Mouse (Mus musculus) heart, postnatal 0 days (tissue): ENCODE results near the gene Cdk17. TPM values are rescaled to one million over a fixed set of nuclear protein-coding genes. Genes with fewer than 3 reads are reported as not detected.
"Not testable (repeated sequence)": the region's sequence is repeated elsewhere in the genome, so short reads cannot be mapped to it uniquely, and the experiment has no call there.

Experiments used
- ATAC-seq: fragments of 200-750 bp; cut with Nextera tagmentation; 2 replicates; pipeline ENCODE4 v1.8.0; 2017; ENCODE audit warnings: low read depth, moderate number of reproducible peaks, moderate library complexity; ENCODE audit not compliant: insufficient read depth
- DNase-seq: peaks from one replicate; pipeline ENCODE4 v3.0.0-alpha.2; 2016; ENCODE audit warnings: low spot score
- H3K27ac ChIP-seq: fragments of 300-500 bp; sonication (generic); 2 replicates; pipeline ENCODE4 v1.5.1; 2014; ENCODE audit warnings: low read depth, mild to moderate bottlenecking
- H3K27me3 ChIP-seq: fragments of 300-500 bp; sonication (generic); 2 replicates; pipeline ENCODE4 v1.6.1; 2014; ENCODE audit warnings: low read length, mixed read lengths; ENCODE audit not compliant: control insufficient read depth, insufficient read depth
- H3K36me3 ChIP-seq: fragments of 300-500 bp; sonication (generic); replicated peaks from 2 replicates; pipeline ENCODE4 v1.6.1; 2014; ENCODE audit warnings: low read length, mixed read lengths; ENCODE audit not compliant: control insufficient read depth, insufficient read depth
- H3K4me1 ChIP-seq: fragments of 300-500 bp; sonication (generic); 2 replicates; pipeline ENCODE4 v1.6.1; 2014; ENCODE audit warnings: antibody characterized with exemption; ENCODE audit not compliant: control insufficient read depth, insufficient read depth
- H3K4me2 ChIP-seq: fragments of 300-500 bp; sonication (generic); 2 replicates; pipeline ENCODE4 v1.6.1; 2014; ENCODE audit warnings: low read depth, mild to moderate bottlenecking, low read length, moderate library complexity
- H3K4me3 ChIP-seq: fragments of 300-500 bp; sonication (generic); 2 replicates; pipeline ENCODE4 v1.5.1; 2014; ENCODE audit warnings: low read depth, low read length
- H3K9ac ChIP-seq: fragments of 300-500 bp; sonication (generic); replicated peaks from 2 replicates; pipeline ENCODE4 v1.6.1; 2014; ENCODE audit warnings: low read depth, low read length, mixed read lengths
- H3K9me3 ChIP-seq: fragments of 300-500 bp; sonication (generic); replicated peaks from 2 replicates; pipeline ENCODE4 v1.6.1; 2016; ENCODE audit warnings: low read length; ENCODE audit not compliant: control insufficient read depth
- CTCF ChIP-seq: IDR thresholded peaks from 2 replicates; pipeline ENCODE4 v1.5.1; 2016; ENCODE audit warnings: antibody characterized with exemption, control low read depth, low read depth
- EP300 ChIP-seq: IDR thresholded peaks from 2 replicates; pipeline ENCODE4 v1.6.1; 2016; ENCODE audit warnings: antibody characterized with exemption, low read depth
- WGBS: fragments of 180-500 bp; shearing (Covaris S2); extraction: QIAGEN DNeasy Blood & Tissue Kit; methylation state at CpG from one replicate; pipeline ENCODE4 v1.1.7; 2014; 5-methylcytosine and 5-hydroxymethylcytosine counted together
- polyA plus RNA-seq: library from polyadenylated mRNA; unstranded; fragments of >200 nt; fragmentation: Nextera tagmentation; extraction: Ambion mirVana; gene quantifications from 2 replicates; pipeline ENCODE4 v1.2.1, GENCODE M21; 2015
- total RNA-seq: library from RNA; depleted of rRNA; stranded (reverse); fragments of >200 nt; gene quantifications from 2 replicates; pipeline ENCODE4 v1.2.3, GENCODE M21; 2014; ENCODE audit warnings: low replicate concordance

The Cdk17 gene
- total and polyA plus RNA-seq, 2 experiments from 2014 or later: 12.3 to 40.2 TPM

- no peaks in the 10 kb centered on the region for H3K36me3 ChIP-seq
- 24% methylated on average over 6 of the region's 6 CpGs for WGBS
- no peaks in the 10 kb centered on the region for H3K27me3 ChIP-seq
- H3K4me2 ChIP-seq: no peak overlapping the region
- no peaks in the 10 kb centered on the region for H3K4me1 ChIP-seq
- no peaks in the 10 kb centered on the region for H3K9me3 ChIP-seq
- H3K4me3 ChIP-seq: no peak overlapping the region
- DNase-seq (no peak), ATAC-seq (no peak)
- 0 out of 2 replicates have a peak overlapping the region, but pooled peaks have one; percentile 51 for H3K27ac ChIP-seq
- no peak for TF ChIP-seq EP300
- no peak for TF ChIP-seq CTCF
- no peak overlapping the region for H3K9ac ChIP-seq
Observed at GRCm38 (mm10) chr10:93151775-93152174, 8.9 kb upstream of the Cdk17 start.

DNA sequence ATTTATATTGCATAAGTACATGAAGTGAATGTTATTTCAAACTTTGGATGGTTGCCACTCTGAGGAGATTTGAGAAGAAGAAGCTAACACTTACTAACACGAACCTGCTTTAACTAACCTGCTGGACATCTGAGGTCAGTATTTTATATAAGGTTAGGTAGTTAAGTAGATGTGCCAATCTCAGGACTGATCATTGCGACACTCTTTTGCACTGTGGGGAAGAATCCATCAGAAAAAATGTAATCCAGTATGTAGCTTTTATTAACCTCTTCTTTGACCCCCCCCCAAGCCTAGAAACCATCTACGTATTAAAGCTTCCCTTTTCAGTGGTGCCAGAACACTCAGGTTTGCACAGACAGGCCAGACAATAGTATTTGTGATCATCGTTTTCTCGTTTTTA lies 8.0 kb upstream of the Cdk17 start:
- DNase-seq: no peak
- no peaks in the 10 kb centered on the region for H3K27me3 ChIP-seq
- no peak for TF ChIP-seq CTCF
- TF ChIP-seq EP300: no peak
- no peak overlapping the region for H3K27ac ChIP-seq
- no peak overlapping the region for H3K4me3 ChIP-seq
- H3K4me2 ChIP-seq: no peak overlapping the region
- no peak overlapping the region for H3K9ac ChIP-seq
- ATAC-seq: no peak
- H3K4me1 ChIP-seq: no peaks in the 10 kb centered on the region
- WGBS: 80% methylated on average over 5 of the region's 5 CpGs
- no peaks in the 10 kb centered on the region for H3K9me3 ChIP-seq
- no peaks in the 10 kb centered on the region for H3K36me3 ChIP-seq

DNA sequence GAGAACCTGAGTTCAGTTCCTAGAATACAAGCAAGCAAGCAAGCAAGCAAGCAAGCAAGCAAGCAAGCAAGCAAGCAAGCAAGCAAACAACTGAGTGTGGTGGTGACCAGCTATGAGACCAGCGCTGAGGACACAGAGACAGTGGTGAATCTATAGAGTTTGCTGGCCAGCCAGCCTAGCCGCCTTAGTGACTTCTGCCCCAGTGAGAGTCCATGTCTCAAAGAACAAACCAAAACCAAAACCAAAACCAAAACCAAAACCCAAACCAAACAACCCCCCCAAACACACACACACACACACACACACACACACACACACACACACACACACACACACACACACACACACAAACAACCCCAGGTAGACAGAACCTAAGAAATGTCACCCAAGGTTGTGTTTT lies 7.3 kb upstream of the Cdk17 start:
- not testable (repeated sequence) for H3K4me2 ChIP-seq, H3K4me1 ChIP-seq, DNase-seq, H3K27me3 ChIP-seq, H3K9me3 ChIP-seq, ATAC-seq, H3K4me3 ChIP-seq, H3K27ac ChIP-seq, H3K9ac ChIP-seq, H3K36me3 ChIP-seq
- 92% methylated on average over 2 of the region's 2 CpGs for whole genome bisulfite sequencing

- WGBS: 20% methylated on average over 17 of the region's 17 CpGs
- Histone ChIP-seq H3K4me2 (peak overlapping the region; percentile 74), H3K27ac (peak overlapping the region; percentile 100), H3K36me3 (no peaks in the 10 kb centered on the region), H3K9me3 (no peaks in the 10 kb centered on the region), H3K4me1 (peaks cover 6% of the 10 kb centered on the region; the same call in 1 of the 2 replicates), H3K27me3 (no peaks in the 10 kb centered on the region), H3K4me3 (peak overlapping the region; percentile 99), H3K9ac (peak overlapping the region; percentile 30; the same call in 1 of the 2 replicates)
- ATAC-seq (peak; percentile 40; the same call in 1 of the 2 replicates), DNase-seq (no peak)
- TF ChIP-seq EP300 (no peak), CTCF (no peak)
Observed at GRCm38 (mm10) chr10:93159651-93160496, 801 bp upstream of the Cdk17 start.

DNA sequence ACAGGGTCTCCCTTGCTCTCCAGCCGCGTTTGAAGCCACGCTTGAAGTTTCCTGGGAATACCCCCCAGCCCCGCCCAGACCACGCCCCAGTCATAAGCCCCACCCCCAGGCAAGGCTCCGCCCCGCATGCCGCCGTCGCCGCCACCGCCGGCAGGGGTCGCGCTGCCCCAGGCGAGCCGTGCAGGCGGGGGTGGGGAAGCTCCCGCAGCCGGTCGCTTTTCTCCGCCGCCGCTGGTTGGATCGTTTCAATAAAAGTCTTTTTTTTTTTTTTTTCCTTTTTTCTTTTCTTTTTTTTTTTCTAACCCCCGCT lies 223 bp upstream of the Cdk17 start:
- DNase-seq (peak; percentile 90), ATAC-seq (peak; percentile 92)
- Histone ChIP-seq H3K36me3 (no peaks in the 10 kb centered on the region), H3K4me1 (peaks cover 11% of the 10 kb centered on the region; the same call in 1 of the 2 replicates), H3K27me3 (no peaks in the 10 kb centered on the region), H3K4me2 (peak overlapping the region; percentile 74), H3K4me3 (peak overlapping the region; percentile 99), H3K27ac (peak overlapping the region; percentile 100), H3K9ac (peak overlapping the region; percentile 99), H3K9me3 (no peaks in the 10 kb centered on the region)
- WGBS: under 1% methylated on average over 21 of the region's 26 CpGs
- peak; percentile 82 for TF ChIP-seq CTCF
- TF ChIP-seq EP300: no peak
